Mouse (Mus musculus) layer of hippocampus, postnatal 10 days (tissue): Measurements from ENCODE around the gene 1110008P14Rik. TPM values are rescaled to one million over a fixed set of nuclear protein-coding genes. Genes with fewer than 3 reads are reported as not detected.
A peak's percentile ranks its signal among the peaks of the same experiment; 100 is the strongest.

ENCODE experiments used
- DNase-seq, 2 experiments: peaks; one replicate each; pipeline ENCODE4 v3.0.0; 2021; ENCODE audit warnings: low spot score in 2 of 2
- total RNA-seq, 2 experiments: library from RNA; stranded (reverse); gene quantifications; 2 replicates each; pipeline ENCODE4 v1.2.3; 2021

The 1110008P14Rik gene
- total RNA-seq, 2 experiments from 2014 or later, result 163 to 168 TPM

- DNase-seq, result no peak
These were observed 37.7 kb downstream of the 1110008P14Rik start for GRCm38 (mm10) chr2:32344056-32344455.

- no peak for DNase-seq
These were observed 38.4 kb downstream of the 1110008P14Rik start for GRCm38 (mm10) chr2:32343351-32343671.

- peak; percentile 38 to 45 for DNase-seq
These were observed 39.0 kb downstream of the 1110008P14Rik start for GRCm38 (mm10) chr2:32342539-32343350.

GRCm38 (mm10) chr2:32342039-32342438, 39.7 kb downstream of the 1110008P14Rik start:
- DNase-seq, result no peak

GRCm38 (mm10) chr2:32341634-32341939, 40.2 kb downstream of the 1110008P14Rik start:
- no peak for DNase-seq

GRCm38 (mm10) chr2:32340836-32341633, 40.7 kb downstream of the 1110008P14Rik start:
- no peak for DNase-seq

- no peak for DNase-seq
These were observed 41.7 kb downstream of the 1110008P14Rik start for GRCm38 (mm10) chr2:32339912-32340642.

- DNase-seq, result no peak
These were observed 45.9 kb downstream of the 1110008P14Rik start for GRCm38 (mm10) chr2:32335888-32336287.

GRCm38 (mm10) chr2:32332159-32332558, 49.6 kb downstream of the 1110008P14Rik start:
- no peak for DNase-seq

GRCm38 (mm10) chr2:32329531-32329930, 52.2 kb downstream of the 1110008P14Rik start:
- no peak for DNase-seq

GRCm38 (mm10) chr2:32328911-32329460, 52.8 kb downstream of the 1110008P14Rik start:
- no peak for DNase-seq

GRCm38 (mm10) chr2:32327200-32327599, 54.5 kb downstream of the 1110008P14Rik start:
- no peak for DNase-seq

Other genes starting within 250 kb of the 1110008P14Rik start
- 100 to 1,000 TPM; 272 to 279 TPM for gene Prrc2b, start 230.9 kb downstream of the 1110008P14Rik start, total RNA-seq
- gene Pomt1, start 145.3 kb downstream of the 1110008P14Rik start, total RNA-seq, result 10 to 100 TPM; 28.2 to 28.5 TPM
- gene Uck1, start 121.8 kb downstream of the 1110008P14Rik start, total RNA-seq, result 10 to 100 TPM; 64.8 to 64.9 TPM
- 10 to 100 TPM; 75.1 to 78.9 TPM for gene Golga2, start 94.6 kb downstream of the 1110008P14Rik start, total RNA-seq
- 100 to 1,000 TPM; 237 to 239 TPM for gene Swi5, start 93.9 kb downstream of the 1110008P14Rik start, total RNA-seq
- 10 to 100 TPM; 74.6 to 75.0 TPM for gene Ciz1, start 29.6 kb downstream of the 1110008P14Rik start, total RNA-seq
- 100 to 1,000 TPM; 715 to 725 TPM for gene Dnm1, start 28.6 kb downstream of the 1110008P14Rik start, total RNA-seq
- gene Lcn2, start 6.3 kb upstream of the 1110008P14Rik start, total RNA-seq, result 1 to 10 TPM; 2.4 to 2.9 TPM
- 10 to 100 TPM; 42.0 to 42.5 TPM for gene Ptges2, start 14.0 kb upstream of the 1110008P14Rik start, total RNA-seq
- gene Naif1, start 68.5 kb upstream of the 1110008P14Rik start, total RNA-seq, result 1 to 10 TPM; 3.4 TPM
- gene Slc25a25, start 69.5 kb upstream of the 1110008P14Rik start, total RNA-seq, result 10 to 100 TPM; 46.0 to 48.9 TPM
- 10 to 100 TPM; 34.8 to 38.0 TPM for gene Fam102a, start 153.4 kb upstream of the 1110008P14Rik start, total RNA-seq
- gene Dpm2, start 188.9 kb upstream of the 1110008P14Rik start, total RNA-seq, result 10 to 100 TPM; 69.6 to 88.4 TPM
- 1 to 10 TPM; 6.4 to 7.1 TPM for gene Pip5kl1, start 192.9 kb upstream of the 1110008P14Rik start, total RNA-seq
- gene 9430097D07Rik, start 193.7 kb upstream of the 1110008P14Rik start, total RNA-seq, result under 1 TPM; 0.45 to 0.64 TPM
- gene St6galnac4, start 205.2 kb upstream of the 1110008P14Rik start, total RNA-seq, result 10 to 100 TPM; 41.9 to 47.1 TPM
- gene St6galnac6, start 217.8 kb upstream of the 1110008P14Rik start, total RNA-seq, result 100 to 1,000 TPM in 1 of 2 experiments, 10 to 100 TPM in 1; 99.1 to 104 TPM
- 100 to 1,000 TPM; 109 TPM for gene Ak1, start 239.8 kb upstream of the 1110008P14Rik start, total RNA-seq